Mouse (Mus musculus) stomach, postnatal 0 days (tissue): ENCODE measurements around the gene Slc25a33.

ENCODE experiments used
- CTCF ChIP-seq: IDR thresholded peaks from 2 replicates; pipeline ENCODE4 v1.5.1; 2016; ENCODE audit warnings: antibody characterized with exemption, low read depth, mild to moderate bottlenecking, moderate library complexity
- EP300 ChIP-seq: optimal IDR thresholded peaks from 2 replicates; pipeline ENCODE3; 2016; ENCODE audit warnings: antibody characterized with exemption

DNA sequence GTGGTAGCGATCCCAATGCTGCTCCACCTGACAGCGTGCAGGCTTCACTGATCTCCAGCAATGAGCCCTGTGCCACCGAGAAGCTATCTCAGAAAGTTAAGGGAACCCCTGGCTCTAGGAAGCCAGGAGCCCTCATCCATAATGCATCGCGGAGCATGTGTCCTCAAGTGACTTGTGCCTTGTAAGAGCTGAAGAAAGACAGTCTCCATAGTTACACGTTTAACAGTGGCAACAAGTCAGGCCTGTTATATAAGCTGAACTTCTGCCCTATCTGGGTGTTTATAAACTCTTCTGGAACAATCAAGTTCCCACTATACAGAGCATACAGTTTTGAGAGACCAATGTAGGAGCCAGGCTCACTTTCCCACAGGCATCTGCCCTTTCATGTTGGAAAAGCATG is 15.7 kb downstream of the Slc25a33 start:
- TF ChIP-seq CTCF, result no peak
- TF ChIP-seq EP300, result no peak
